Mouse (Mus musculus) liver, adult 2 months (tissue): ENCODE measurements around the gene Shoc2.

Source experiments
- CTCF ChIP-seq: fragments of 200-500 bp; IDR thresholded peaks from 2 replicates; pipeline ENCODE4 v1.5.1; 2011; ENCODE audit warnings: low read depth, low read length, control low read depth
- POLR2A ChIP-seq: fragments of 200-500 bp; IDR thresholded peaks from 2 replicates; pipeline ENCODE4 v1.6.1; 2011; ENCODE audit warnings: low read length, control low read depth; ENCODE audit not compliant: insufficient read depth; ENCODE audit errors: extremely low read depth

DNA sequence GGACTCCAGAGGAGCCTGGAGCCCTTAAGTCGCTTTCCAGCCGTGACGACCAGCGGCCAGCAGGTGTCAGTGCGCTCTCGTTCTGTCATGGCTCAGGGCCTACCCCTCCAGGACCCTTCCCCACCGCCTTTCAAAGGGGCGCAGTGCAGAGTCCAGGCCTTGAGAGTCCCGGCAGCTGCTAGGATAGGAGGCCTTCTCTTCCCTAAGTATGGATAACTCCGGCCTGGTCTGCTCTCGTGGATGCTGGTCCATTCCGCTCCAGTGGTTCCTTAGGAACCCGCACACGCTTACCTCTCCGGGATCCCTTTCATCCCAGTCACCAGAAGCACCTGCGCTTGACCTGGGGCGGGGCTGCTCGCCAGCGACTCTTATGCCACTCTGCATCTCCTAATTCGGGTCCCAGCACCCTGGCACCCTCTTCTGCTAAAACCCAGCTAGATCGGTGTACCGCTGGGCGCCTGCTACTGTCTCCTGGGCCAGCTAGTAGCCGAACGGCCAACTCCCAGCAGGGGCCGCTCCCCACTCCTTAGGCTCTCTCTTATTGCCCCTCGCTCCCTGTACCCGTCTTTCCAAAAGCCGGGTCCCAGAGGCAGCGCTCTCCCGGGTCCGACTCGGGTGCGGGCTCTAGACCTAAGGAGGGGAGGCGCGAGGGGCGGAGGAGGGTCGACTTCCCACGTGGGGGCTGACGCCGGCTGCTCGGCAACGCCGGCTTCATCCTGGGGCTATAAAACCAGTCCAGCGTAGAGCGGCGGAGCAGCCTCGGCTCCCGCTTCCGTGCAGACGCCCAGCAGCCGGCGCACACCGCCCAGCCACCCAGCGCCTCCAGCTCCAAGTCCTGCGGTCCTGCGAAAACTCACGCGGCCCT lies 100.6 kb downstream of the Shoc2 start:
- TF ChIP-seq CTCF = peak; percentile 89
- TF ChIP-seq POLR2A = no peak
